Mouse (Mus musculus) liver, postnatal 0 days (tissue): Measurements from ENCODE around the gene Zfp991.
"Not testable (repeated sequence)": the region's sequence is repeated elsewhere in the genome, so short reads cannot be mapped to it uniquely, and the experiment has no call there.

ENCODE experiments used
- CTCF ChIP-seq: sonication (generic); IDR thresholded peaks from 2 replicates; pipeline ENCODE4 v1.5.1; 2016; ENCODE audit warnings: antibody characterized with exemption, low read depth
- EP300 ChIP-seq: IDR thresholded peaks from 2 replicates; pipeline ENCODE4 v1.6.1; 2016; ENCODE audit warnings: antibody characterized with exemption, low read depth, mild to moderate bottlenecking

- not testable (repeated sequence) for TF ChIP-seq EP300, CTCF
These were observed 65.4 kb downstream of the Zfp991 start for GRCm38 (mm10) chr4:147197210-147197609.
